Mouse (Mus musculus): ENCODE results near the gene Ccdc146. TPM values are rescaled to one million over a fixed set of nuclear protein-coding genes. Genes with fewer than 3 reads are reported as not detected.

Ccdc146 gene
- polyA plus RNA-seq, 1 experiment from 2014 or later, result 1.1 TPM

DNA sequence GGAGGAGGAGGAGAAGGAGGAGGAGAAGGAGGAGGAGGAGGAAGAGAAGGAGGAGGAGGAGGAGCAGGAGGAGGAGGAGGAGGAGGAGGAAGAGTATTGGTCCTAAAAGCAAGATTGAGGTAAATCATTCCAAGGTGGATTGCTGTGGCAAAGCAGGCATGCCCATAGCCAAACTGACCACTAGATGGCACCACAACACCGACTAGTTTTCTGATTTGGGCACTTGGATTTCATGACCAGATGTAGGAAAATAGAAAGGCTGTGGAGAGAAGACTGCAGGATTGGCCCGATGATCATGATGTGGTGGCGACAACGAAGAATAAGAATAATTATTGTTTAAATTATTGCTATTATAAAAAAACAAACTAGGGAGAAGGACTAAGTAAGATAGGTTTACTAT, 159.4 kb downstream of the Ccdc146 start:
- no peak overlapping the region for H3K4me3 ChIP-seq
- 14% methylated on average over 4 of the region's 4 CpGs for WGBS
- no peaks in the 10 kb centered on the region for H3K27me3 ChIP-seq (replicated peaks)
- no peaks in the 10 kb centered on the region for H3K9me3 ChIP-seq
- peak; percentile 62 for ATAC-seq (replicated peaks)
- H3K4me2 ChIP-seq, result no peak overlapping the region
- H3K9ac ChIP-seq, result no peak overlapping the region
- no peak overlapping the region for H3K27ac ChIP-seq
- H3K4me1 ChIP-seq, result peaks cover 6% of the 10 kb centered on the region
- H3K36me3 ChIP-seq (replicated peaks), result no peaks in the 10 kb centered on the region

DNA sequence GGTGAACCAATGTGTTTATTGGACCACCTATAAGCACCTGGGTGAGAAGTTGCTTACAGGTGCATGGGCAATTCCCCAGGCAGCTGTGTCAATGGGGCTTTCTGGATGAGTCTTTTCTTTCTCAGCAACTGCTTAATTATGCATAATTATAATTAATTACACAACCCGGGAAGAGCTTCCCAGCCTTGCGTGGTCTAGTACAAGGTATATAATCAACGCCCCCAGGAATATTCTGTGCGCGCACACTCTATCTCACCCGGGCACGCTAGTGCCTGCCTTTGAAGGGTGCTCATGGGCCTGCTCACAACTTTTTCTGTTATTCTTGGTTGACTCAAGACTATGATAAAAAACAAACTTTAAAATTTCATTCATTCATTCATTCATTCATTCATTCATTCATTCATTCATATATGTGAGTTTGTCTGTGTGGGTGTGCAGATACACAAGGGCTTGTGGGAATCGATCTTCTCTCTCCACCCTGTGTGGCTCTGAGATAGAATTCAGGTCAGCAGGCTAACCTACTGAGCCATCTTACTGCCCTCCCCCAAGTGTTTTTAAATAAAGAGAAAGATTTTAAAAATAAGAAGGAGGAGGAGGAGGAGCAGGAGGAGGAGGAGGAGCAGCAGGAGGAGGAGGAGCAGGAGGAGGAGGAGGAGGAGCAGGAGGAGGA, 160.0 kb downstream of the Ccdc146 start:
- Histone ChIP-seq H3K9me3 (no peaks in the 10 kb centered on the region), H3K4me1 (peaks cover 6% of the 10 kb centered on the region), H3K36me3 (replicated peaks) (no peaks in the 10 kb centered on the region), H3K9ac (no peak overlapping the region), H3K27ac (peak overlapping the region; percentile 62; the same call in 1 of the 2 replicates), H3K4me3 (no peak overlapping the region), H3K4me2 (no peak overlapping the region), H3K27me3 (replicated peaks) (no peaks in the 10 kb centered on the region)
- WGBS, result 82% methylated on average over 8 of the region's 8 CpGs
- peak; percentile 53; the same call in 1 of the 2 replicates for ATAC-seq (replicated peaks)

DNA sequence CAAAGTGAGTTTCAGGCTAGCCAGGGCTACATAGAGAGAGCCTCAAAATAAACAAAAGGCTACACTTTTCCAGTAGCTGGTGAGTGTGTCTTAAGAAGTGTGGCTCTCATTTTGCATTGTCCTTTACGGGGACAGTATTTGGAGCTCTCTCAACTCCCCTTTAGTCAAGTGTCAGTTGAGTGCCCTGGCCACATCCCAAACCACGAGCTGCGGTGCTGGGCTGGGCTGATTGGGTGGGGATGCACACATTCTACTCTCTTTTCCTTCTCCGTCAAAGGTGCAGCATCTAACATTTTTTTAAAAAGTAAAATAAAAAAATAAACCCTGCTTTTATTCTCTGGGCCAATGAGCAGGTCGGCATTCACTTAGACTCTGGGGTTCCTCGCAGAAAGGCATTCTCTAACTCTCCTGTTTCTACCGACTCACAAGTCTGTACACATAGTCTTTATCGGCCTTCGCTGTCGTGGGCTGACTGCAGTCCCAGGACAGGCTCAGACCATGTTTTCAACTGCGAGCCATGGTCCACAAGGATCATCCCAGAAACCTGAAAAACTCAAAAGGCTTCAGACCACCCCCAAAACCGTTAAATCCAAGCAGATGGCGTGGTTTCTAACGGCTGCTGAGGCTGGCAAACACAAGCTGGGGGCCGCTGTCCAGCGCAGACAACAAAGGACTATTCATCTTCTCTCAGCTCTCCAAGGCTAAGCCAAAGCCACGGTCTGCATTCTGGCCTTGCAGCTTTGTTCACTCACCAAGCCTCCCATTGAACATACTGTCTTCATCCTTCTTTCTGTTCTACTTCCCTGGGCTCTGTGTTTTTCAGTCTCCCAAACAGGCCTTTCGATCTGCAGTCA, 161.0 kb downstream of the Ccdc146 start:
- peak overlapping the region; percentile 62 for H3K27ac ChIP-seq
- peaks cover 6% of the 10 kb centered on the region for H3K4me1 ChIP-seq
- H3K4me3 ChIP-seq, result no peak overlapping the region
- no peak overlapping the region for H3K9ac ChIP-seq
- no peaks in the 10 kb centered on the region for H3K36me3 ChIP-seq (replicated peaks)
- H3K4me2 ChIP-seq, result no peak overlapping the region
- H3K9me3 ChIP-seq, result no peaks in the 10 kb centered on the region
- peak; percentile 69 for ATAC-seq (replicated peaks)
- WGBS, result 21% methylated on average over 18 of the region's 18 CpGs
- H3K27me3 ChIP-seq (replicated peaks), result no peaks in the 10 kb centered on the region

- ATAC-seq (replicated peaks), result peak; percentile 34; the same call in 1 of the 2 replicates
- H3K9ac ChIP-seq, result no peak overlapping the region
- no peak overlapping the region for H3K4me3 ChIP-seq
- H3K27ac ChIP-seq, result peak overlapping the region; percentile 62
- no peaks in the 10 kb centered on the region for H3K27me3 ChIP-seq (replicated peaks)
- WGBS, result 32% methylated on average over 6 of the region's 6 CpGs
- H3K4me2 ChIP-seq, result no peak overlapping the region
- H3K9me3 ChIP-seq, result no peaks in the 10 kb centered on the region
- peaks cover 6% of the 10 kb centered on the region for H3K4me1 ChIP-seq
- no peaks in the 10 kb centered on the region for H3K36me3 ChIP-seq (replicated peaks)
These were observed 163.2 kb downstream of the Ccdc146 start for GRCm38 (mm10) chr5:21261202-21261844.

GRCm38 (mm10) chr5:21260746-21261145, 163.7 kb downstream of the Ccdc146 start:
- Histone ChIP-seq H3K36me3 (replicated peaks) (no peaks in the 10 kb centered on the region), H3K9ac (no peak overlapping the region)
- WGBS, result 83% methylated on average over 7 of the region's 7 CpGs

GRCm38 (mm10) chr5:21257806-21258205, 166.7 kb downstream of the Ccdc146 start:
- Histone ChIP-seq H3K9ac (no peak overlapping the region), H3K4me3 (no peak overlapping the region), H3K27me3 (replicated peaks) (no peaks in the 10 kb centered on the region), H3K4me1 (peaks cover 6% of the 10 kb centered on the region), H3K36me3 (replicated peaks) (no peaks in the 10 kb centered on the region), H3K27ac (no peak overlapping the region), H3K4me2 (no peak overlapping the region), H3K9me3 (no peaks in the 10 kb centered on the region)
- 78% methylated on average over 6 of the region's 6 CpGs for WGBS
- no peak for ATAC-seq (replicated peaks)

More at GRCm38 (mm10) chr5:21260746-21261145, 163.7 kb downstream of the Ccdc146 start:
- Histone ChIP-seq H3K4me1 (peaks cover 6% of the 10 kb centered on the region), H3K27me3 (replicated peaks) (no peaks in the 10 kb centered on the region), H3K4me2 (no peak overlapping the region), H3K9me3 (no peaks in the 10 kb centered on the region), H3K4me3 (no peak overlapping the region), H3K27ac (no peak overlapping the region)
- no peak for ATAC-seq (replicated peaks)

GRCm38 (mm10) chr5:21257126-21257525, 167.4 kb downstream of the Ccdc146 start:
- Histone ChIP-seq H3K9ac (no peak overlapping the region), H3K9me3 (no peaks in the 10 kb centered on the region), H3K4me3 (no peak overlapping the region), H3K27me3 (replicated peaks) (no peaks in the 10 kb centered on the region), H3K27ac (no peak overlapping the region), H3K4me1 (peaks cover 6% of the 10 kb centered on the region), H3K36me3 (replicated peaks) (no peaks in the 10 kb centered on the region), H3K4me2 (no peak overlapping the region)
- 67% methylated on average over 4 of the region's 4 CpGs for whole genome bisulfite sequencing
- no peak for ATAC-seq (replicated peaks)

DNA sequence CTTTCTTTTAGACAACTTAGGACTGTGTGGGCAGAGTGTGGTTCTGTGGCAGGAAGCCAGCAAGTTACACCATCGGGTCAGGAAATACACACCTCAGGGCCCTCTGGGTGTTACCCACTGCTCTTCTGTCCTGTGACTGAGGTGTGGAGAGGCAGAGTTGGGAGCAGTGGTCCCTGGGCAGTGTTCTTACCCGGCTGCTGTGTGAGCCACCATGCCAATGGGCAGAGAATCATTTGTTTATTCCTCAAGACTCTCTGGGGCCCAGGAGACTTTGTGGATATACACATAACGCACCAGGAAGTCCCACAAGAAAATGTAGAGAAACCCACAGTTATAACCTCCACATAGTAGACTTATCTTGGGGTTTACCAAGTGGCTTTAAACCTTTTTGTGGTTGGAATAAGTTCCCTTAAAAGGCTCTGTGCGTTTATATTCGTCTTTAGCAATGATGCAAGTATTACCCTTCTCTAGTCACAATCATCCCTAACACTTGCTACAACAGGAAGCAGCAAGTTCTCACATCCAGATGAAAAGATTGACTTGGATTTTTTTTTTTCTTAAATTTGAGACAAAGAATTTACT, 168.8 kb downstream of the Ccdc146 start:
- H3K9ac ChIP-seq, result no peak overlapping the region
- H3K4me2 ChIP-seq, result no peak overlapping the region
- no peak overlapping the region for H3K4me3 ChIP-seq
- no peaks in the 10 kb centered on the region for H3K4me1 ChIP-seq
- no peaks in the 10 kb centered on the region for H3K36me3 ChIP-seq (replicated peaks)
- H3K9me3 ChIP-seq, result no peaks in the 10 kb centered on the region
- H3K27ac ChIP-seq, result no peak overlapping the region
- ATAC-seq (replicated peaks), result no peak
- WGBS, result 90% methylated on average over 5 of the region's 5 CpGs
- H3K27me3 ChIP-seq (replicated peaks), result no peaks in the 10 kb centered on the region

- H3K36me3 ChIP-seq (replicated peaks), result no peaks in the 10 kb centered on the region
- no peak for ATAC-seq (replicated peaks)
These were observed 169.5 kb downstream of the Ccdc146 start for GRCm38 (mm10) chr5:21254731-21255525.

GRCm38 (mm10) chr5:21248834-21249233, 175.6 kb downstream of the Ccdc146 start:
- WGBS, result 78% methylated on average over 5 of the region's 5 CpGs
- H3K27me3 ChIP-seq (replicated peaks), result no peaks in the 10 kb centered on the region
- no peak overlapping the region for H3K27ac ChIP-seq
- H3K9me3 ChIP-seq, result no peaks in the 10 kb centered on the region
- H3K4me1 ChIP-seq, result no peaks in the 10 kb centered on the region
- H3K4me2 ChIP-seq, result no peak overlapping the region
- H3K36me3 ChIP-seq (replicated peaks), result no peaks in the 10 kb centered on the region
- ATAC-seq (replicated peaks), result no peak
- no peak overlapping the region for H3K4me3 ChIP-seq
- no peak overlapping the region for H3K9ac ChIP-seq

More at GRCm38 (mm10) chr5:21254731-21255525, 169.5 kb downstream of the Ccdc146 start:
- no peak overlapping the region for H3K4me2 ChIP-seq
- H3K27ac ChIP-seq, result no peak overlapping the region
- H3K4me1 ChIP-seq, result no peaks in the 10 kb centered on the region
- H3K9me3 ChIP-seq, result no peaks in the 10 kb centered on the region
- WGBS, result 93% methylated on average over 12 of the region's 12 CpGs
- no peak overlapping the region for H3K4me3 ChIP-seq
- H3K9ac ChIP-seq, result no peak overlapping the region
- no peaks in the 10 kb centered on the region for H3K27me3 ChIP-seq (replicated peaks)

GRCm38 (mm10) chr5:21247916-21248315, 176.6 kb downstream of the Ccdc146 start:
- H3K9me3 ChIP-seq, result no peaks in the 10 kb centered on the region
- no peak for ATAC-seq (replicated peaks)

More at GRCm38 (mm10) chr5:21247916-21248315, 176.6 kb downstream of the Ccdc146 start:
- Histone ChIP-seq H3K4me1 (no peaks in the 10 kb centered on the region), H3K27me3 (replicated peaks) (no peaks in the 10 kb centered on the region), H3K4me2 (no peak overlapping the region), H3K4me3 (no peak overlapping the region), H3K36me3 (replicated peaks) (no peaks in the 10 kb centered on the region), H3K9ac (no peak overlapping the region), H3K27ac (no peak overlapping the region)
- 94% methylated on average over 2 of the region's 2 CpGs for WGBS

All from midbrain, embryonic 15.5 days (tissue).